Mouse (Mus musculus) MEL (cell line): ENCODE data around the gene Ccdc88b.

Source experiments
- CTCF ChIP-seq, 3 experiments: IDR thresholded peaks in 2 of 3; conservative IDR thresholded peaks in 1 of 3; 2 replicates each; pipeline ENCODE4 v1.5.1; 2011 to 2012; ENCODE audit warnings: low read length in 3 of 3, low read depth in 2 of 3, mild to moderate bottlenecking in 2 of 3, improper control_type of control experiment in 1 of 3, inconsistent platforms in 1 of 3, mixed read lengths in 1 of 3, moderate library complexity in 1 of 3; ENCODE audit not compliant: control insufficient read depth in 1 of 3, insufficient read depth in 1 of 3, poor library complexity in 1 of 3, severe bottlenecking in 1 of 3
- NELFE ChIP-seq: IDR thresholded peaks from 2 replicates; pipeline ENCODE4 v1.6.1; 2011; ENCODE audit warnings: low read depth, low read length, improper control_type of control experiment

DNA sequence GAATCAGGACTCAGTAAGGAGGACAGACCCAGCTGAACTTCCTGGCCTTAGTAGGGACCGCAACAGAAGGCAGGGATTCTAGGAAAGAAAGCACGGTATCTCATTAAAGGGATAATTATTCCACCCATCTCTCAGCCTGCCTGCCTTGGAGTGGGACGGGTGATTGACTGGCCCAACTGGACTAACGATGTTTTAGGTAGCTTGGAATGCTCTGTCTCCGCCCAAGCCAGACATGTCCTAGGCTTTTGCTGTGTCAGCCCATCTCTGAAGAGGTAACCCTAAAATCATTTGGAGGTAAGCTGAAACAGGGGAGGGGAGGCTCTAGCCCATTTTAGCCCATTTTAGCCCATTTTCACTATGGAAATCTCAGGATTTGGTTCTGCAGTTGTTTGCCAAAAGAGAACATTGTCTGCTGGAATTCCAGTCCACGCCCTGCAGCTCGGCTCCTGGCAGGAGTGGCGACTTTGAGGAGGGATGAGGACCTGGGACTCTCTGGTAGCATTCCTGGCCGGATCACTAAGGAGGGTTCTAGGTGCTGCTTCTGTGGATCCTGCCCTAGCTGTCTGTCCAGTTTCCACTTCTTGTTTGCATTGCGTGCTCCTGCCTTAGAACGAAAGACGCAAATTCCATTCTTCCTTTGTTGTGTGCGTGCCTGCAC lies 37.3 kb downstream of the Ccdc88b start:
- TF ChIP-seq NELFE (no peak), CTCF (IDR thresholded peaks at IDR 0.05 in 2 of 3, conservative IDR thresholded peaks at IDR 0.05 in 1 of 3; ENCODE audit: control insufficient read depth in 1 of 3, insufficient read depth in 1 of 3, low read depth in 2 of 3, low read length in 3 of 3, poor library complexity in 1 of 3, severe bottlenecking in 1 of 3) (no peak)
